Mouse (Mus musculus): ENCODE results near the gene Crip1. TPM values are rescaled to one million over a fixed set of nuclear protein-coding genes. Genes with fewer than 3 reads are reported as not detected.
A peak's percentile ranks its signal among the peaks of the same experiment; 100 is the strongest.

The Crip1 gene
- total RNA-seq, 2 experiments from 2014 or later: 14.4 to 15.0 TPM

- peak in 1 of 2 experiments; percentile 48 for DNase-seq (ENCODE audit: extremely low spot score in 1 of 2, low spot score in 2 of 2)
- no peak for TF ChIP-seq CTCF (IDR thresholded peaks at IDR 0.05)
Measured at GRCm38 (mm10) chr12:113141531-113141973, 4.6 kb upstream of the Crip1 start.

GRCm38 (mm10) chr12:113142021-113142975, 3.8 kb upstream of the Crip1 start:
- Histone ChIP-seq H3K4me3 (peak overlapping the region; percentile 84), H3K27ac (peak overlapping the region; percentile 93)
- no peak; the same call in 1 of the 2 replicates for TF ChIP-seq CTCF (IDR thresholded peaks at IDR 0.05)
- DNase-seq (ENCODE audit: extremely low spot score in 1 of 2, low spot score in 2 of 2): peak in 1 of 2 experiments; percentile 58
- intact Hi-C loops (cut with DNase I): no loop called here

More at GRCm38 (mm10) chr12:113141531-113141973, 4.6 kb upstream of the Crip1 start:
- peak overlapping the region; percentile 84 for H3K4me3 ChIP-seq
- intact Hi-C loops (cut with DNase I): no loop called here
- H3K27ac ChIP-seq: peak overlapping the region; percentile 93

- no peak for DNase-seq (ENCODE audit: extremely low spot score in 1 of 2, low spot score in 2 of 2)
- Histone ChIP-seq H3K27ac (peak overlapping the region; percentile 83), H3K4me3 (peak overlapping the region; percentile 84)
- intact Hi-C loops (cut with DNase I): no loop called here
- TF ChIP-seq CTCF (IDR thresholded peaks at IDR 0.05): no peak
Measured at GRCm38 (mm10) chr12:113143164-113143563, 3.0 kb upstream of the Crip1 start.

- H3K27ac ChIP-seq: no peak overlapping the region
- H3K4me3 ChIP-seq: no peak overlapping the region
- TF ChIP-seq CTCF (IDR thresholded peaks at IDR 0.05): peak; percentile 85
- DNase-seq (ENCODE audit: extremely low spot score in 1 of 2, low spot score in 2 of 2): peak; percentile 56 to 62
- intact Hi-C loops (cut with DNase I): no loop called here
Measured at GRCm38 (mm10) chr12:113144001-113144756, 1.9 kb upstream of the Crip1 start.

- Histone ChIP-seq H3K4me3 (no peak overlapping the region), H3K27ac (no peak overlapping the region)
- intact Hi-C loops (cut with DNase I): loop anchor here (5.0 kb wide), 1 partner anchor 42 kb away; the partner anchor contains the start of gene Tmem121
- no peak for DNase-seq (ENCODE audit: extremely low spot score in 1 of 2, low spot score in 2 of 2)
- TF ChIP-seq CTCF (IDR thresholded peaks at IDR 0.05): no peak
Measured at GRCm38 (mm10) chr12:113144886-113145285, 1.2 kb upstream of the Crip1 start.

- no peak overlapping the region for H3K4me3 ChIP-seq
Measured at GRCm38 (mm10) chr12:113145591-113145990, 525 bp upstream of the Crip1 start.

GRCm38 (mm10) chr12:113147481-113147880, 1.4 kb downstream of the Crip1 start:
- intact Hi-C loops (cut with DNase I): loop anchor here (5.0 kb wide), 1 partner anchor 40 kb away; the partner anchor contains the start of gene Tmem121
- no peak overlapping the region for H3K4me3 ChIP-seq
- no peak for TF ChIP-seq CTCF (IDR thresholded peaks at IDR 0.05)

More at GRCm38 (mm10) chr12:113145591-113145990, 525 bp upstream of the Crip1 start:
- DNase-seq (ENCODE audit: extremely low spot score in 1 of 2, low spot score in 2 of 2): no peak
- TF ChIP-seq CTCF (IDR thresholded peaks at IDR 0.05): no peak
- intact Hi-C loops (cut with DNase I): loop anchor here (5.0 kb wide), 1 partner anchor 42 kb away; the partner anchor contains the start of gene Tmem121
- no peak overlapping the region for H3K27ac ChIP-seq

GRCm38 (mm10) chr12:113148381-113149035, 2.4 kb downstream of the Crip1 start:
- TF ChIP-seq CTCF (IDR thresholded peaks at IDR 0.05): no peak; the same call in 1 of the 2 replicates
- intact Hi-C loops (cut with DNase I): loop anchor here (5.0 kb wide), 1 partner anchor 39 kb away; the partner anchor contains the start of gene Tmem121
- no peak for DNase-seq (ENCODE audit: extremely low spot score in 1 of 2, low spot score in 2 of 2)
- no peak overlapping the region for H3K4me3 ChIP-seq
- no peak overlapping the region for H3K27ac ChIP-seq

More at GRCm38 (mm10) chr12:113147481-113147880, 1.4 kb downstream of the Crip1 start:
- H3K27ac ChIP-seq: peak overlapping the region; percentile 29
- DNase-seq (ENCODE audit: extremely low spot score in 1 of 2, low spot score in 2 of 2): no peak

DNA sequence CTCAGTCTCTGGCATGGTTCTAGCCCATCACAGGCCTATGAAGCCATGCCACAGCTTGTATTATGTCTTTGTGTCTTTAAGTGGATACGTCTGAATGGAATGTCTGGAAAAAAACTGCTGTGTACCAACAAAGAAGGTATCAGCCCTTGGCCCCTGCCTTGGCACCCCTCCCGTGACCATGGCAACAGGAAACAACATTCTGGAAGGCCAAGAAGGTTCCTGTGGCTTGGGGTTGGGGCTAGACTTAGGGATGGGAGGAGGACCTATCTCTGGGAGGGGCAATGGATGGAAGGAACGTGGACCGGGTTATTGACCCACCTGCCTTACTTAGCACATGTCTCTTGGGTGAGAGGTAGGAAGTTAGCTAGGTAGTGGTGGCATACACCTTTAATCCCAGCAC, 3.2 kb downstream of the Crip1 start:
- no peak for TF ChIP-seq CTCF (IDR thresholded peaks at IDR 0.05)

GRCm38 (mm10) chr12:113149896-113150295, 3.8 kb downstream of the Crip1 start:
- DNase-seq (ENCODE audit: extremely low spot score in 1 of 2, low spot score in 2 of 2): no peak
- intact Hi-C loops (cut with DNase I): loop anchor here (5.0 kb wide), 1 partner anchor 37 kb away; the partner anchor contains the start of gene Tmem121
- Histone ChIP-seq H3K4me3 (no peak overlapping the region), H3K27ac (no peak overlapping the region)
- no peak for TF ChIP-seq CTCF (IDR thresholded peaks at IDR 0.05)

More for the DNA sequence above, 3.2 kb downstream of the Crip1 start:
- Histone ChIP-seq H3K4me3 (no peak overlapping the region), H3K27ac (no peak overlapping the region)
- no peak for DNase-seq (ENCODE audit: extremely low spot score in 1 of 2, low spot score in 2 of 2)
- intact Hi-C loops (cut with DNase I): loop anchor here (5.0 kb wide), 1 partner anchor 38 kb away; the partner anchor contains the start of gene Tmem121

DNA sequence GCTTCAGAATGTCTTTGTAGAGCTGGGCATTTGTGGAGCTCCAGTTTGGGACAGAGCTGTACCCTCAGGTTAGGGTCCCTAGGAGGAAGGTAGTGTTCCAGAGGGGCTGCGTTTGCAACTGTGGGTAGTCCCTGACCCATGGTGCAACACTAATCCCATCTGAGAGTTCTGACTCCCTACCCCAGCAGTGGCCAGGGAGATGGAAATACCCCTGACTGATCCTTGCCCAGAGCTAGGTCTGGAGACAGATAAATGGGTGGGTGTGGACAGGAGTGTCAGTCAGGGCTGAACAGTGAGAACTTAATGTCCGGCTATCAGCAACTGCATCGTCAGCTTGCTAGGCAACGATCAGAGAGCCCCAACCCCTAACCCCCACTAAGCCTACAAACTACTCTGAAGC, 4.5 kb downstream of the Crip1 start:
- intact Hi-C loops (cut with DNase I): no loop called here
- TF ChIP-seq CTCF (IDR thresholded peaks at IDR 0.05): no peak

More for the DNA sequence above, 4.5 kb downstream of the Crip1 start:
- no peak for DNase-seq (ENCODE audit: extremely low spot score in 1 of 2, low spot score in 2 of 2)
- Histone ChIP-seq H3K27ac (no peak overlapping the region), H3K4me3 (no peak overlapping the region)
